Mouse (Mus musculus): ENCODE data around the gene Serpina1b.

DNA sequence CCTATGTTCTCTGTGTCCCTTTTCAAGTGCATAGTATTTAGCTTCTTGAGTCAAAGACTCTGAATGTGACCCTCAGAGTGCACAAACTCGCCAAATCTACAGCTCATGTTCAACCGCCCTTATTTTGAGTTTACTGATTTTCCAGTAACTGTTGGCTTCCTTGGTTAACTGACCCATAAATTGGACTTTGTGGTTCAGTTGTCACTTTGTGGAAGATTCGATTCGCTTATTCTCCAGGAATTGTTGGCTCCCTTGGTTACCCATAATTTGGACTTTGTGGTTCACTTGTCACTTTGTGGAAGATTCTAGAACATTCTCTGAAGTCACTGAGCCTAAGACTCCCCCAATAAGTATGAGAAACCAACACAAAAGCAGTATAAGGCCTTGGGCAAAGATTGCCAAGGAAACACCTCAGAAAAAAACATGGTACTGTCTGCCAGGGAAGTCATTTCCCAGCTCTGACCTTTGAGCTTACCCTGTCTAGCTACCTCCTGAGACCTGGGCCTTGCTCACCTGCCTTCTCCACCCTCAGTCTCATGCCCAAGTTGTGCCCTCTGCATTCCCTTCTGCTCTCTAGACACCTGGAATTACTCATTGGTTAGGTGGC is 129.9 kb downstream of the Serpina1b start:
- no peak for TF ChIP-seq HCFC1 (IDR thresholded peaks at IDR 0.05; ENCODE audit: borderline replicate concordance, insufficient read depth, low read length)
- TF ChIP-seq ZNF384 (IDR thresholded peaks at IDR 0.05; ENCODE audit: low read depth, low read length), result no peak
- TF ChIP-seq ZC3H11A (IDR thresholded peaks at IDR 0.05; ENCODE audit: borderline replicate concordance, low read depth, low read length), result no peak
- TF ChIP-seq MAFK (IDR thresholded peaks at IDR 0.05; ENCODE audit: insufficient read depth, low read depth, low read length), result no peak
